Comparison of ENCODE assay signal across 9 mouse cellular contexts in the genomic region with DNA sequence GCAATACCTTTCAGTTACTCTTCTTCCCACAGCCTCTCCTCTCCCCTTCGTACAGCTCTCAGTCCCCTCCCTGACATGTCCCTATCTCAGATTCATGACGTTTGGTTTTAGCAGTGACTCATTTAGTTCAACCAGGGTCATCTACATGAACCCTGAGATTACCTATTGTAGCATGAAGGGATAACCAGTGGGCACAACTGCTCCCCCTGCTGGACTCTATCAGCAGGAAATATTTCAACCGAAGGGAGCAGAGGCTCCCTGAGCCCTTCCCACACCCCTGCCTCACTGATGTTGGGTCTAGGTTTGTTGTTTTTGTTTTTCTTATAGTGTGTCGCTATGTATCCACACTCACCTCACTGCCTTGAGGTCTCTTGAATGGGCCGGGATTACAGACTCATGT.
DNase-seq lines count a peak whose midpoint lies in the region; ATAC-seq and TF ChIP-seq lines count a peak whose summit lies in the region.
"Had no signal": no experiment of that assay in that cellular context is flagged by ENCODE, and none has a peak within 500 bp of the region (broad histone marks: within the 10 kb centered on the region; RNA-seq: fewer than 3 reads in every experiment).

No protein-coding gene starts in this region.

- no peak overlapping the region for H3K4me3 ChIP-seq in heart, postnatal 0 days (ENCODE audit: low read depth, low read length)
- no peak overlapping the region for H3K4me3 ChIP-seq in heart, embryonic 12.5 days
- no peak overlapping the region for H3K4me3 ChIP-seq in lung, postnatal 0 days (ENCODE audit: low read depth, low read length)
- H3K4me3 ChIP-seq: liver, embryonic 15.5 days had no signal

- no peak overlapping the region for H3K4me2 ChIP-seq in heart, postnatal 0 days (ENCODE audit: low read depth, low read length)
- H3K4me2 ChIP-seq in heart, embryonic 12.5 days = no peak overlapping the region
- H3K4me2 ChIP-seq in lung, postnatal 0 days (replicated peaks; ENCODE audit: low read depth, low read length) = no peak overlapping the region
- H3K4me2 ChIP-seq: liver, embryonic 15.5 days had no signal

- no peaks in the 10 kb centered on the region for H3K27me3 ChIP-seq in heart, postnatal 0 days (ENCODE audit: control insufficient read depth, insufficient read depth, low read length)
- H3K27me3 ChIP-seq in heart, embryonic 12.5 days (replicated peaks) = no peaks in the 10 kb centered on the region
- H3K27me3 ChIP-seq in lung, postnatal 0 days (replicated peaks; ENCODE audit: insufficient read depth, low read length) = no peaks in the 10 kb centered on the region
- H3K27me3 ChIP-seq: liver, embryonic 15.5 days had no signal

- no peak for TF ChIP-seq EP300 in heart, postnatal 0 days (IDR thresholded peaks at IDR 0.05; ENCODE audit: low read depth)
- no peak for TF ChIP-seq EP300 in lung, postnatal 0 days (IDR thresholded peaks at IDR 0.05)

- H3K9me3 ChIP-seq in heart, postnatal 0 days (replicated peaks; ENCODE audit: control insufficient read depth, low read length) = no peaks in the 10 kb centered on the region
- H3K9me3 ChIP-seq in heart, embryonic 12.5 days (replicated peaks) = no peaks in the 10 kb centered on the region
- no peaks in the 10 kb centered on the region for H3K9me3 ChIP-seq in lung, postnatal 0 days (ENCODE audit: low read length)
- H3K9me3 ChIP-seq: liver, embryonic 15.5 days had no signal

- H3K4me1 ChIP-seq in heart, postnatal 0 days (ENCODE audit: control insufficient read depth, insufficient read depth) = no peaks in the 10 kb centered on the region
- no peaks in the 10 kb centered on the region; the same call in 1 of the 2 replicates for H3K4me1 ChIP-seq in heart, embryonic 12.5 days (replicated peaks)
- no peaks in the 10 kb centered on the region for H3K4me1 ChIP-seq in lung, postnatal 0 days (ENCODE audit: insufficient read depth, low read depth, low read length)
- H3K4me1 ChIP-seq: liver, embryonic 15.5 days had no signal

- TF ChIP-seq CTCF in heart, postnatal 0 days (IDR thresholded peaks at IDR 0.05; ENCODE audit: low read depth) = peak; percentile 57
- TF ChIP-seq CTCF in brain, embryonic 14.5 days (IDR thresholded peaks at IDR 0.05; ENCODE audit: borderline replicate concordance, extremely low read depth, insufficient read depth, insufficient read length) = peak; percentile 56; the same call in 1 of the 2 replicates
- TF ChIP-seq CTCF in lung, postnatal 0 days (IDR thresholded peaks at IDR 0.05) = peak; percentile 56

- no peak; the same call in 1 of the 2 replicates for ATAC-seq in heart, postnatal 0 days (ENCODE audit: insufficient read depth, low read depth)
- ATAC-seq in heart, embryonic 12.5 days (ENCODE audit: insufficient number of reproducible peaks, low FRiP score) = no peak
- ATAC-seq in lung, postnatal 0 days = no peak
- no peak for ATAC-seq in frontal cortex, adult (ENCODE audit: low TSS enrichment)

- WGBS in heart, postnatal 0 days = 44% methylated on average over 5 of the region's 5 CpGs
- 40% methylated on average over 5 of the region's 5 CpGs for WGBS in heart, embryonic 12.5 days
- 45% methylated on average over 5 of the region's 5 CpGs for WGBS in lung, postnatal 0 days

- H3K27ac ChIP-seq in heart, postnatal 0 days (ENCODE audit: low read depth) = no peak overlapping the region
- no peak overlapping the region for H3K27ac ChIP-seq in heart, embryonic 12.5 days (ENCODE audit: poor library complexity, severe bottlenecking)
- H3K27ac ChIP-seq in lung, postnatal 0 days (ENCODE audit: low read length) = no peak overlapping the region
- H3K27ac ChIP-seq: liver, embryonic 15.5 days had no signal

- no peaks in the 10 kb centered on the region for H3K36me3 ChIP-seq in heart, postnatal 0 days (replicated peaks; ENCODE audit: control insufficient read depth, insufficient read depth, low read length)
- H3K36me3 ChIP-seq in heart, embryonic 12.5 days = no peaks in the 10 kb centered on the region
- no peaks in the 10 kb centered on the region for H3K36me3 ChIP-seq in lung, postnatal 0 days (ENCODE audit: insufficient read depth, low read length)
- H3K36me3 ChIP-seq: liver, embryonic 15.5 days had no signal

- no peak overlapping the region for H3K9ac ChIP-seq in heart, postnatal 0 days (replicated peaks; ENCODE audit: low read depth, low read length)
- no peak overlapping the region for H3K9ac ChIP-seq in heart, embryonic 12.5 days
- H3K9ac ChIP-seq in lung, postnatal 0 days (replicated peaks; ENCODE audit: low read depth) = no peak overlapping the region
- H3K9ac ChIP-seq: liver, embryonic 15.5 days had no signal

- TF ChIP-seq POLR2A in brain, embryonic 14.5 days (IDR thresholded peaks at IDR 0.05; ENCODE audit: borderline replicate concordance, extremely low read depth, insufficient read depth, insufficient read length, poor library complexity, severe bottlenecking) = no peak

- peak; percentile 28 for DNase-seq in heart, postnatal 0 days (ENCODE audit: low spot score)
- DNase-seq in right cerebral cortex, adult 18-20 months = peak; percentile 18
- DNase-seq in right cerebral cortex, postnatal 10 days (ENCODE audit: low spot score in 2 of 2) = no peak
- no peak for DNase-seq in brain, embryonic 14.5 days (ENCODE audit: low read depth)
- DNase-seq in lung, postnatal 0 days (ENCODE audit: low spot score) = no peak
- no peak for DNase-seq in spleen, adult 18-20 months

Comparison
In these comparisons a context has a peak if more than half of its experiments do, and no peak if none do; other contexts are left out.
1. DNase-seq: peak in heart, postnatal 0 days (single experiment) and right cerebral cortex, adult 18-20 months (single experiment); none in right cerebral cortex, postnatal 10 days (0 of 2), brain, embryonic 14.5 days (single experiment), lung, postnatal 0 days (single experiment) and spleen, adult 18-20 months (0 of 2).
2. Peak in every context shown above with its lines, with median percentiles within 50 percentile points of each other: CTCF ChIP-seq.